Mouse (Mus musculus): ENCODE data around the gene Rtl1. TPM values are rescaled to one million over a fixed set of nuclear protein-coding genes. Genes with fewer than 3 reads are reported as not detected.

Rtl1 gene
- total RNA-seq (2022) = under 1 TPM in 3 of 4 experiments, not detected in 1; 0.08 to 0.13 (median 0.11) TPM

- no peak for DNase-seq (ENCODE audit: low spot score in 2 of 2)
Measured at GRCm38 (mm10) chr12:109600230-109600629, at the start of gene Rtl1. Rtl1 (minus strand) TSS chr12:109600330.

GRCm38 (mm10) chr12:109640560-109641167 lies 40.5 kb upstream of the Rtl1 start:
- no peak for DNase-seq (ENCODE audit: low spot score in 2 of 2)

- DNase-seq (ENCODE audit: low spot score in 2 of 2) = no peak
Measured at GRCm38 (mm10) chr12:109632035-109632434, 31.9 kb upstream of the Rtl1 start.

GRCm38 (mm10) chr12:109628887-109629286 lies 28.8 kb upstream of the Rtl1 start:
- DNase-seq (ENCODE audit: low spot score in 2 of 2) = no peak

- no peak for DNase-seq (ENCODE audit: low spot score in 2 of 2)
Measured at GRCm38 (mm10) chr12:109626910-109627309, 26.8 kb upstream of the Rtl1 start.

- no peak for DNase-seq (ENCODE audit: low spot score in 2 of 2)
Measured at GRCm38 (mm10) chr12:109620196-109620595, 20.1 kb upstream of the Rtl1 start.

- no peak for DNase-seq (ENCODE audit: low spot score in 2 of 2)
Measured at GRCm38 (mm10) chr12:109617993-109618392, 17.9 kb upstream of the Rtl1 start.

GRCm38 (mm10) chr12:109617126-109617525 lies 17.0 kb upstream of the Rtl1 start:
- DNase-seq (ENCODE audit: low spot score in 2 of 2) = no peak

- no peak for DNase-seq (ENCODE audit: low spot score in 2 of 2)
Measured at GRCm38 (mm10) chr12:109615371-109615770, 15.2 kb upstream of the Rtl1 start.

GRCm38 (mm10) chr12:109614416-109614815 lies 14.3 kb upstream of the Rtl1 start:
- no peak for DNase-seq (ENCODE audit: low spot score in 2 of 2)

GRCm38 (mm10) chr12:109612392-109613385 lies 12.6 kb upstream of the Rtl1 start:
- no peak for DNase-seq (ENCODE audit: low spot score in 2 of 2)

GRCm38 (mm10) chr12:109608576-109609440 lies 8.7 kb upstream of the Rtl1 start:
- no peak for DNase-seq (ENCODE audit: low spot score in 2 of 2)

GRCm38 (mm10) chr12:109607953-109608352 lies 7.8 kb upstream of the Rtl1 start:
- DNase-seq (ENCODE audit: low spot score in 2 of 2) = no peak

GRCm38 (mm10) chr12:109607191-109607590 lies 7.1 kb upstream of the Rtl1 start:
- DNase-seq (ENCODE audit: low spot score in 2 of 2) = no peak

GRCm38 (mm10) chr12:109604982-109605721 lies 5.0 kb upstream of the Rtl1 start:
- no peak for DNase-seq (ENCODE audit: low spot score in 2 of 2)

- DNase-seq (ENCODE audit: low spot score in 2 of 2) = no peak
Measured at GRCm38 (mm10) chr12:109598551-109599250, 1.4 kb downstream of the Rtl1 start.

- no peak for DNase-seq (ENCODE audit: low spot score in 2 of 2)
Measured at GRCm38 (mm10) chr12:109596726-109597125, 3.4 kb downstream of the Rtl1 start.

- DNase-seq (ENCODE audit: low spot score in 2 of 2) = no peak
Measured at GRCm38 (mm10) chr12:109596232-109596631, 3.9 kb downstream of the Rtl1 start.

GRCm38 (mm10) chr12:109595753-109596152 lies 4.4 kb downstream of the Rtl1 start:
- no peak for DNase-seq (ENCODE audit: low spot score in 2 of 2)

GRCm38 (mm10) chr12:109594961-109595360 lies 5.2 kb downstream of the Rtl1 start:
- no peak for DNase-seq (ENCODE audit: low spot score in 2 of 2)
